Mouse (Mus musculus): ENCODE data around the gene Ppp2r5e.

The Ppp2r5e gene

DNA sequence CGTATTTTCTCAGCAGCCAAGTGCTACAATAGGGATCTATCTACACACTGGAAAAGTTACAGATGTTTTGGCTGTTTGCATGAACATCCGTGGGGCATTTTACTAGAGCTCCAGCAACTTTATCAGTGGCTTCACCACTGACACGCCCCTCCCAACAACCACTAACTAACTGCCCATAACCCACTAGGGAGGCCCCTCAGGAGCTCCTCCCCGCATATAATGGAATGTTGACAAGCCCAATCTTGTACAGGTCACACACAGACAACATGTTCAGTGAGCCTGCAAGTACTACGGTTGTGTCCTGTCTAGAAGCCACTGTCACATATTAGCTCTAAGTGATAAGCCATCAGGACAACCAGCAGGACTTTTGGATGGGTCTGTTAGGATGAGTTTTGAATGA is 18.8 kb downstream of the Ppp2r5e start:
- DNase-seq (ENCODE audit: low spot score in 2 of 2), result no peak

- no peak for DNase-seq (ENCODE audit: low spot score in 2 of 2)
These were observed 23.8 kb downstream of the Ppp2r5e start for GRCm38 (mm10) chr12:75572271-75572670.

GRCm38 (mm10) chr12:75570138-75570537 is 25.9 kb downstream of the Ppp2r5e start:
- no peak for DNase-seq (ENCODE audit: low spot score in 2 of 2)

- DNase-seq (ENCODE audit: low spot score in 2 of 2), result no peak
These were observed 28.3 kb downstream of the Ppp2r5e start for GRCm38 (mm10) chr12:75567745-75568144.

GRCm38 (mm10) chr12:75565756-75566155 is 30.3 kb downstream of the Ppp2r5e start:
- no peak for DNase-seq (ENCODE audit: low spot score in 2 of 2)

DNA sequence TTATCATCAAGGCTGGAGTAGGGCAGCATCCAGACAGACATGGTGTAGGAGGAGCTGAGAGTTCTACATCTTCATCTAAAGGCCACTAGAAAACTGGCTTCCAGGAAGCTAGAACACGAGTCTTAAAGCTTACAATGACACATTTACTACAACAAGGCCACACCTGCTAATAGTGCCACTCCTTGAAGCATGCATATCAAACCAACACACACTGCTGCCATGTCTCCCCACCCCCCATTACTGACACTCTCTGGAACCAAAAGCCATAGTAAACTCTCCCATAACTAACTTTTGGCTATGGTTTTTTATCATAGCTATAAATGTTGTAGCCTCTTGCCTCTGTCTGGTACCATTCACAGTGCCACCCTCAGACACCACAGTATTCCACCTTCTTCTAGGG is 31.5 kb downstream of the Ppp2r5e start:
- DNase-seq (ENCODE audit: low spot score in 2 of 2), result no peak

DNA sequence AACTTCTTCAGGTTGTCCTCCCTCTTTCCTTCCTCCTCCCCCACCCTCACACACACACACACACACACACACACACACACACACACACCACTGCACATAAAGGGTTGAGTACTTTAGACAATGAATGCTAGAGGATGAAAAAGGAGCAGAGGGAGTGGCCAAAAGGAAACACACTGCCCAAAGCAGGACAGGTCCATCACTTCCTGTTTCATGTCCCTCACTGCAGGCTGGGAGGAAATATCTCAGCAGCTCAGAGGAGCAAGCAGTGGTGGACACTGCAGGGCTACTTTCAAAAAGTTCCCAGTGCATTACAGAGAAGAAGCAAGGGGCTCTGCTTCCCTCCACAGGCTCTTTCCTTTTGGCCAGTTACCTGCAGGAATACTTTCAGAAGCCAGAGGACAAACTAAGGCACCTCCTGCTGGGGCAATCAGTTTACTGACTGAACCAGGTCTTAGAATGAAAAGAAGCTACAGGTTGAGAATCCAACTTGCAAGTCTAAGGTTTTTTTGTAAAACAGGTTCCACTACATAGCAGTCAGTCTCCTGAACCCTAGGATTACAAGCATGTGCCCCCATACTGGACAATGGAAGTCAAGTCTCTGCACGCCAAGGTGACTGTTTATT is 32.9 kb downstream of the Ppp2r5e start:
- no peak for DNase-seq (ENCODE audit: low spot score in 2 of 2)

GRCm38 (mm10) chr12:75560681-75561387 is 35.2 kb downstream of the Ppp2r5e start:
- DNase-seq (ENCODE audit: low spot score in 2 of 2), result no peak

DNA sequence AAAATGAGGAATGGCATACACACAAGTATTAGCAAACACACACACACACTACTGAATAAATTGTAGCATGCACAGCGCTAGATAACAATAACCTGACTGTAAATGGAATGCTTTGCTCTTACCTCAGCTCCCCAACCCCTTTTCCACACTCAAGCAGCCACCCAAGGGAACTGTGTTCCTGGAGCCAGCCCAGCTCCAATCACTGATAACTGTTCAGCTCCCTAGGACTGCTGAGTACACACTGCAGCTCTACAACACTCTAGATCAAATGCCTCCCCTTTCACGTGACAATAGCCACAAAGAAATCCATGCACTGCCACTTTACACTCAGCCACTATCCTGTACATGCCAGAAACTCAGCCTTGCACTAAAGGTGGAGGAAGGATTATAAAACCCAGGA is 36.8 kb downstream of the Ppp2r5e start:
- no peak for DNase-seq (ENCODE audit: low spot score in 2 of 2)

- DNase-seq (ENCODE audit: low spot score in 2 of 2), result peak; percentile 25 to 67
These were observed 38.2 kb downstream of the Ppp2r5e start for GRCm38 (mm10) chr12:75557813-75558212.

DNA sequence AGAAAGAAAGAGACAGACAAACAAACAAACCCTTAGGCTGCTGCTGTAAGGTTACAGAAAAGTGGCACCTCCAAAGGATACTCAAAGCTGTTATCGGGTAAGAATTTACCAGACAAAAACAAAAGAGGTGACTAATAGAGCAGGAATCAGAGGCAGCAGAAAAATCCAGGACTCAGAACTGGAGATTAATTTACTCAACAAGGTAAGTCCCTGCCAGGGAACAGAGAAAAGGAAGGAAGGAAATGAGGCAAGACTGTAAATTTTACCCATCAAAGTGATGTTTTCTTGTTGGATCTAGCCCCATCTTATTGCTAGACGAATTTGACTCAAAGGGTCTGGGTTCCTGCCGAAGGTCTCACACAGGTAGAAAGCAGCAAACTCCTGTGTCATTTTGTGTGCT is 41.0 kb downstream of the Ppp2r5e start:
- no peak for DNase-seq (ENCODE audit: low spot score in 2 of 2)

DNA sequence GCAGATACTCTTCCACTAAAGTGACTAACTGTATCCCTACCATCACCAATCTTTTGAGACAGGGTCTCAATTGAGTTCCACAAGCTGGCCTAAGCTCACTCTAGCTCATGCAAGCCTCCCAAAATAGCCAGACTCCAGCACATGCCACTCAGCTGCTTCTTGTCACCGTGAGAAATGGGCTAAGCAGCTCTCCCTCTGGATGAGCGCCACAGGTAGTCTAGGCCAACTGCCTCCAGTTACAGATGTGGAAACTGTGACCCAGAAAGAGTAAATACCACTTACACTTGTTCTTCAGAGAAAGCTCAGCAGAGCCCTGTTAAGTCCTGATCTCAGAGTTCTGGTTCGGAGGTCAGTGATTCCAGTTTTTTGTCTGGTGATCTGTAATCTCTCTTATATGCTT is 43.7 kb downstream of the Ppp2r5e start:
- no peak for DNase-seq (ENCODE audit: low spot score in 2 of 2)

DNA sequence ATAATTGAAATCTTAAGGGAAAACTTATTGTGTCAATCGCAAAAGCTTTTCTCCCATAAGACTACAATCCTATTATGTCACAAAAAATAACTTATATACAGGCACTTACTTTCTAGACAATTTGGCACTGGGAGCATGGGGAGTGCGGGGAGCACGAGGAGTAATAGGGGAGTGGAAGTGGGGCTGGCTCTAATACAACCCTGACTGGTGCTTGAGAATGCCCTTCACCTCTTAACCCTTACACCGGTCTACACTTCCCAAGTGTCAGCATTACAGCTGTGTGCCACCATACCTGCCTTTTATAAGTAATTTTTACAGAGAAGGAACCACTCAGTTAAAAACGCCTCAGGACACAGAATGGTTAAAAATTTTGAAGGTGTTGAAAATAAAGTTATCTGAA is 44.4 kb downstream of the Ppp2r5e start:
- DNase-seq (ENCODE audit: low spot score in 2 of 2), result no peak

DNA sequence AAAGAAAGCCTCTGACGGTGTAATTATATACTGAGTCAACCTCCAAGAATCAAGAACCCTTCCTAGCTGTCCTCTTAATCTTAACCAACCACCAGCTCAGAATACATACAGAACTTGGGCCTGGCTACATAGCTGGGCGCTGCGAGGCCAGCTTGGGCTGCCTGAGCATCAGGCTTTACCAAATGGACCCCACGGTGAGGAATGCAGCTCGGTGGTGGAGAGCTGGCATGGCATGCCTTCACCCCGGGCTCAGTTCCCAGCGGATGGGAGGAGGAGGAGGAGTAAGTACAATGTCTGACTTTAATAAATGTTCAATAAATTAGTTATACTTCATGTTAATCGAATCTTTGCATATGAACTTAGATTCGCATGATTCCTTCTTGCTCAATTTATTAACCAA is 47.0 kb downstream of the Ppp2r5e start:
- DNase-seq (ENCODE audit: low spot score in 2 of 2), result no peak

GRCm38 (mm10) chr12:75547174-75547573 is 48.9 kb downstream of the Ppp2r5e start:
- no peak for DNase-seq (ENCODE audit: low spot score in 2 of 2)

DNA sequence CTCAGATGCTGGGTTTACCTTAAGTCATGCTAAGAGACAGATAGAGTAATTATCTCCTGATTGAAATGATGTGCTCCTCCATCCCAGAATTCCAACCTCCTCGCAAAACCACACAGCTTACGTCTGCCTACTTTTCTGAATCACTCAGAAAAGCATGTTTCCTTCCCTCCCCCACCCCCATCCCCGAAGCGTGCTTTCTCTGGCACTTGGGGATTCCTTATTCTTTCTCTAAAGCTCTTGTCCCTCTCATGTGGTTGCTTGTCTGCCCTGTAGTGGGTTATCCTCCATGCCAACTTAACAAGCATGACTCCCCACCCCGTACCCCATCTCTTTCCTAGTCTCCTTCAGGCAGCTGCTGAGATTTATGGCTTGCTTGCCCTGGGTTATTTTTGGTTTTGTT is 49.8 kb downstream of the Ppp2r5e start:
- no peak for DNase-seq (ENCODE audit: low spot score in 2 of 2)

GRCm38 (mm10) chr12:75545431-75545925 is 50.6 kb downstream of the Ppp2r5e start:
- DNase-seq (ENCODE audit: low spot score in 2 of 2), result no peak

DNA sequence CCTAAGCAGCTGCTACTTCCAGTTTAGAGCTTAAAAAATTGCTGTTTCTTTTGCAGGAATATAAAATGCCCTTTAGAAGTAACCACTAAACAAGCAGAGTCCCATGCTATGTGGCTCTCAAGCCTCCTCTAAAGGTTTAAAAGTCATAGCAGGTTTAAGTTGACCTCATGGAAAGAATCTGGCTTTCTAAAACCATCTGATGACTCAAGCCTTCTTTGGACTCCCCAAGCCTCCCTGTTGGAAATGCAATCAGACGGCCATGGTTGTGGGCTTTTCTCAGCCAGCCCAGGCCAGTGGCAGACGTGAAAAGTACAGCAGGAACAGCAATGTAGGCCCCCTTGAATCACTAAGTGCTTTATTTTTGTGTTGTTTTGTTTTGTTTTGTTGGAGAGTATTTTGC is 51.4 kb downstream of the Ppp2r5e start:
- DNase-seq (ENCODE audit: low spot score in 2 of 2), result no peak

- no peak for DNase-seq (ENCODE audit: low spot score in 2 of 2)
These were observed 51.8 kb downstream of the Ppp2r5e start for GRCm38 (mm10) chr12:75544259-75544658.

DNA sequence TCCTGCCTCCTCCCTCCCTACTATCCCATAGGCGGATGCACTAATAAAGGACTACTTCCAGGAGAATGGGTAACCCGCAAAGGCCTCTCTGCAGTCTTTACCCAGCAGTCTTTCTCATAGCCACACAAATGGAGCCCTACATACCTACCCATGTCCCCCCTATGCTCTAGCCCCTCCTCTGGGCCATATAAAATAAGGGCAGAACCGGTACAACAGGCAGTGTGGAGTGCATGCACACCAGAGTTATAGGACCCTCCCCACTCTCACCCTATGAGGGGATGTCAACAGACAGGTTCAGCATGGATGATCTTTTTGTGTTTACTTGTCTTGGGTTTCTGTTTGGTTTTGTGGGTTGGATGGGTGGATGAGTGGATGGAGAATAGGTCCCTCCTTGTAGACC is 52.7 kb downstream of the Ppp2r5e start:
- no peak for DNase-seq (ENCODE audit: low spot score in 2 of 2)

GRCm38 (mm10) chr12:75540621-75541171 is 55.3 kb downstream of the Ppp2r5e start:
- no peak for DNase-seq (ENCODE audit: low spot score in 2 of 2)

DNA sequence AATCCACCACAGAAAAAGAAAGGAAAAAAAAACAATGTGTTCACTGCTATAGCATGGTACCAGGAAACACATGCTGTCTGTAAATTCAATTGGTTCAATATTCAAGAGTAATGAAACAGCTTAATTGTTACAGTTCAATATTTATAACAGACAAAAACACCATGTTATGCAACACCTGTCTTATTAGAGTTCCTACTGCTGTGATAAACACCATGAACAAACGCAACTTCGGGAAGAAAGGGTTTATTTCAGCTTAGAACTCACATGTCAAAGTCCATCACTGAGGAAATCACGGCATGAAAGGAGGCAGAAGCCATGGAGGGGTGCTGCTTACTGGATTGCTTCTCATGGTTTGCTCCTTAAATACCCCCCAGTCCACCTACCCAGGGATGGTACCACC is 56.8 kb downstream of the Ppp2r5e start:
- DNase-seq (ENCODE audit: low spot score in 2 of 2), result no peak
